Mouse (Mus musculus): ENCODE results near the gene Serpini2.

GRCm38 (mm10) chr3:75275127-75275526 lies 5.2 kb upstream of the Serpini2 start:
- TF ChIP-seq EP300 (IDR thresholded peaks at IDR 0.05; ENCODE audit: insufficient read depth, low read depth, low read length), result no peak
- TF ChIP-seq CTCF (IDR thresholded peaks at IDR 0.05), result no peak

Data from heart, adult 2 months (tissue).